Mouse (Mus musculus) erythroblast, embryonic 14.5 days (primary cell): ENCODE results near the gene Slc4a1.

Experiments used
- GATA1 ChIP-seq: IDR thresholded peaks from 2 replicates; pipeline ENCODE4 v1.6.1; 2012; ENCODE audit warnings: low read length, inconsistent platforms, mixed read lengths
- TAL1 ChIP-seq: IDR thresholded peaks from 3 replicates; pipeline ENCODE4 v1.6.1; 2012; ENCODE audit warnings: low read length, inconsistent platforms, mixed read lengths

DNA sequence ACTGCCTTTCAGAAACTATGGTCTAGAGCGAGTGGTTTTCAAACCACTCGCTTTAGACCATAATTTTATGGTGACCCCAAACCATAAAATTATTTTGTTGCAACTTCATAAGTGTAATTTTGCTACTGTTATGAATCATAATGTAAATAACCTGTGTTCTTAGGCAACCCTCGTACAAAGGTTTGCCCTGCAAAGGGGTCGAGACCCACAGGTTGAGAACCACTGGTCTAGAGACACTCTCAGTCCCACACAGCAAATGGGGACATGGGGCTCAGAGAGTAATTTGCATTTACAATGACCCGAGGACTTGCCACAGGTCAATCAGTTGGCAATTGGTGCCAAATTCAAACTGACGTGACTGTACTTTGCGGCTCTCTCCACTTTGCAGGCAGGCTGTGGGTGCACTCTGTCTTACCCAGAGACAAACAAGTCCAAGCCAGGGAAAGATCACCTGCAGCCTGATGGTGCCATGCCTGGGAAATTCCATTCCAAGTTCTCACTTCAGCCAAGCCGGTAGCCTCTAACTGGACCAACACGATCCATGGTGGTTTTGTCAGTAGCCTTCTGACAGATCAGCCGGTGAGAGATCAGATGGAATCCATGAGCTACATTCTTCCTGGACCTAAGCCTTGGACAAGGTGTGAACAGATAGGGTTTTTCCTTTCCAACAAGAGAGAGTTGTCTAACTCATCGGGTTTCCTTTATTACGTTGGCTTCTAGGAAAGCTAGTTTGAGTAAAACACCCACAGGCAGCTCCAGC lies 6.1 kb upstream of the Slc4a1 start:
- TF ChIP-seq TAL1 (no peak), GATA1 (no peak)
